Comparison of ENCODE assay signal across 8 mouse cellular contexts in the genomic region with DNA sequence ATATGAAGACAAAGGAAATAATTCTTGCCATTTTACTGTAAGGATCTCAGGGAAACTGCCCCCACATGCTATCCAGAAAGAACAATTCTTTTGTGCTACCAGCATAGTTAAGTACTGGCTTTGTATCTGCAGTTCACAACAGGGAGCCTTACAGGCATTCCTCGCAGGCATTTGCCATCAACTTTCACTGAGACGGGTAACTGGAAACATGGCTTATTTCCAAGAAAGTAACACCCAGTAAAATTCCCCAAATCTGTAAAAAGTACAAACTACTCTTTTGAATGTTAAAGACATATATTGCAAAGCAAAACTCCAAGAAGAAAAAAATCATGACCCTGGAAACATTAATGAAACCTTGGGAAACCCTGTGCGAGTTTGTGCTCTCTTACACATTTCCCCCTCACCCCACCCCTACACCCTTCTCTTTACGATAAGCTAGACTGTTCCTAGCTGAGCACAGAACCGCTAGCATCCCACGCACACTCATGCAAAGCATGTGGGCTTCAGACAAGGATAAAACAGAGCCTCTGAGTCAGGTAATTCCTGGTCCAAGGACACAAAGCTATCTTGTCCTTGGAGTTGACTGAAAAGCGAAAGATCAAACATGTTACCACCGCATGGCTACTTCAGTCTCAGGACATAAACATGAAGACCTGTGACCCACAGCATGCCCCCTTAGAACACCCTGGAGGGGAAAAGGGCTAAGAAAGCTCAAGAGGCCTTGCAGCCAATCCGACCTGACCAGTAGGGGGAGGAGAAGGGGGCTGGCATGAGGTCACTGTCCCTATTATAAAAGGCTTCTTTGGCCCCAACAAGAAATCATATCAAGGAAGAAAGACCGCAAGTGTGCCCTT. TPM values are rescaled to one million over a fixed set of nuclear protein-coding genes. Genes with fewer than 3 reads are reported as not detected.
DNase-seq lines count a peak whose midpoint lies in the region; ATAC-seq and TF ChIP-seq lines count a peak whose summit lies in the region.

No protein-coding gene starts in this region.

- peak overlapping the region; percentile 46 for H3K27ac ChIP-seq in gastrocnemius, adult 2 months
- H3K27ac ChIP-seq in liver, embryonic 14.5 days = no peak overlapping the region
- no peak overlapping the region; the same call in 1 of the 2 replicates for H3K27ac ChIP-seq in liver, embryonic 12.5 days
- peak overlapping the region; percentile 63 for H3K27ac ChIP-seq in embryonic facial prominence, embryonic 12.5 days

- TF ChIP-seq CTCF in gastrocnemius, adult 2 months (IDR thresholded peaks at IDR 0.05) = no peak
- TF ChIP-seq CTCF in liver, embryonic 14.5 days (IDR thresholded peaks at IDR 0.05; ENCODE audit: low read depth) = 0 out of 2 replicates have a peak, but pooled peaks have one; percentile 10

- H3K4me1 ChIP-seq in liver, embryonic 14.5 days (replicated peaks; ENCODE audit: control insufficient read depth in 2 of 2, insufficient read depth in 2 of 2, low read length in 1 of 2) = peaks cover 0 to 8% of the 10 kb centered on the region in 2 experiments; a peak in 2 of 4 replicates
- H3K4me1 ChIP-seq in liver, embryonic 12.5 days = peaks cover 16% of the 10 kb centered on the region
- H3K4me1 ChIP-seq in embryonic facial prominence, embryonic 12.5 days = peaks cover 70% of the 10 kb centered on the region

- no peaks in the 10 kb centered on the region for H3K9me3 ChIP-seq in liver, embryonic 14.5 days (ENCODE audit: control insufficient read depth, low read length)
- H3K9me3 ChIP-seq in liver, embryonic 12.5 days (replicated peaks) = no peaks in the 10 kb centered on the region
- no peaks in the 10 kb centered on the region for H3K9me3 ChIP-seq in embryonic facial prominence, embryonic 12.5 days

- DNase-seq in gastrocnemius, adult 2 months = no peak
- DNase-seq in gastrocnemius, postnatal 4 days (ENCODE audit: low spot score in 2 of 2) = no peak
- no peak for DNase-seq in liver, embryonic 14.5 days (ENCODE audit: low read depth in 3 of 3, low spot score in 3 of 3)
- DNase-seq in mesoderm, embryonic 11.5 days (ENCODE audit: low read depth, low spot score) = peak; percentile 42
- no peak for DNase-seq in urinary bladder, adult 2 months (ENCODE audit: low spot score)
- no peak for DNase-seq in thymus, adult 18-20 months

- H3K4me3 ChIP-seq in gastrocnemius, adult 2 months = no peak overlapping the region
- H3K4me3 ChIP-seq in liver, embryonic 14.5 days (ENCODE audit: insufficient read depth in 1 of 2, low read depth in 2 of 2, low read length in 2 of 2) = no peak overlapping the region
- no peak overlapping the region for H3K4me3 ChIP-seq in liver, embryonic 12.5 days
- H3K4me3 ChIP-seq in embryonic facial prominence, embryonic 12.5 days = no peak overlapping the region

- H3K27me3 ChIP-seq in liver, embryonic 14.5 days (ENCODE audit: control insufficient read depth, insufficient read depth, low read length) = no peaks in the 10 kb centered on the region
- no peaks in the 10 kb centered on the region for H3K27me3 ChIP-seq in liver, embryonic 12.5 days (replicated peaks)
- no peaks in the 10 kb centered on the region for H3K27me3 ChIP-seq in embryonic facial prominence, embryonic 12.5 days

- H3K9ac ChIP-seq in liver, embryonic 14.5 days (replicated peaks) = no peak overlapping the region
- no peak overlapping the region for H3K9ac ChIP-seq in liver, embryonic 12.5 days
- H3K9ac ChIP-seq in embryonic facial prominence, embryonic 12.5 days = no peak overlapping the region

- intact Hi-C loops in gastrocnemius, adult 2 months (cut with DNase I) = no loop called here

- no peak for TF ChIP-seq EP300 in liver, embryonic 14.5 days (IDR thresholded peaks at IDR 0.05; ENCODE audit: low read depth)

- WGBS in liver, embryonic 14.5 days (ENCODE audit: insufficient replicate concordance) = 58% methylated on average over 10 of the region's 10 CpGs
- 60% methylated on average over 10 of the region's 10 CpGs for WGBS in liver, embryonic 12.5 days (ENCODE audit: insufficient replicate concordance)
- WGBS in embryonic facial prominence, embryonic 12.5 days = 47% methylated on average over 10 of the region's 10 CpGs

- no peak for ATAC-seq in liver, embryonic 14.5 days (ENCODE audit: insufficient read depth)
- no peak for ATAC-seq in liver, embryonic 12.5 days
- ATAC-seq in embryonic facial prominence, embryonic 12.5 days (ENCODE audit: insufficient number of reproducible peaks, insufficient read depth, low FRiP score, low TSS enrichment) = no peak

- H3K36me3 ChIP-seq in liver, embryonic 14.5 days (replicated peaks; ENCODE audit: control insufficient read depth, insufficient read depth, low read depth) = no peaks in the 10 kb centered on the region
- H3K36me3 ChIP-seq in liver, embryonic 12.5 days = no peaks in the 10 kb centered on the region
- no peaks in the 10 kb centered on the region for H3K36me3 ChIP-seq in embryonic facial prominence, embryonic 12.5 days

- H3K4me2 ChIP-seq in liver, embryonic 14.5 days (ENCODE audit: low read depth) = no peak overlapping the region
- H3K4me2 ChIP-seq in liver, embryonic 12.5 days = no peak overlapping the region
- no peak overlapping the region for H3K4me2 ChIP-seq in embryonic facial prominence, embryonic 12.5 days (replicated peaks)

RNA-seq across cellular contexts. Expression of gene Tns3, which starts 11.3 kb away (rescaled TPM):
- 1 to 10 TPM; 4.9 to 9.8 TPM for total RNA-seq in gastrocnemius, adult 2 months (2021)
- total RNA-seq in gastrocnemius, postnatal 4 days (2021) = 10 to 100 TPM; 29.6 to 30.6 TPM
- polyA plus RNA-seq in liver, embryonic 14.5 days (2012; rRNA removed) = 3.0 and 3.4 TPM in 2 replicates
- 2.0 TPM in 2 replicates for polyA plus RNA-seq in liver, embryonic 14.5 days (2014; fragmentation: Nextera tagmentation; extraction: Ambion mirVana)
- polyA plus RNA-seq in liver, embryonic 12.5 days (2016; fragmentation: Nextera tagmentation; extraction: Ambion mirVana) = 6.7 and 7.3 TPM in 2 replicates
- 33.0 and 35.5 TPM in 2 replicates for polyA plus RNA-seq in embryonic facial prominence, embryonic 12.5 days (2016; fragmentation: Nextera tagmentation; extraction: Ambion mirVana)
- polyA plus RNA-seq in urinary bladder, adult 2 months (2012; rRNA removed) = 22.3 and 32.9 TPM in 2 replicates

Comparison
In these comparisons a context has a peak if more than half of its experiments do, and no peak if none do; other contexts are left out.
1. H3K27ac ChIP-seq: peak in gastrocnemius, adult 2 months (single experiment) and embryonic facial prominence, embryonic 12.5 days (single experiment); none in liver, embryonic 14.5 days (single experiment) and liver, embryonic 12.5 days (single experiment).